Comparison of ENCODE assay signal across 8 mouse cellular contexts in the genomic region with DNA sequence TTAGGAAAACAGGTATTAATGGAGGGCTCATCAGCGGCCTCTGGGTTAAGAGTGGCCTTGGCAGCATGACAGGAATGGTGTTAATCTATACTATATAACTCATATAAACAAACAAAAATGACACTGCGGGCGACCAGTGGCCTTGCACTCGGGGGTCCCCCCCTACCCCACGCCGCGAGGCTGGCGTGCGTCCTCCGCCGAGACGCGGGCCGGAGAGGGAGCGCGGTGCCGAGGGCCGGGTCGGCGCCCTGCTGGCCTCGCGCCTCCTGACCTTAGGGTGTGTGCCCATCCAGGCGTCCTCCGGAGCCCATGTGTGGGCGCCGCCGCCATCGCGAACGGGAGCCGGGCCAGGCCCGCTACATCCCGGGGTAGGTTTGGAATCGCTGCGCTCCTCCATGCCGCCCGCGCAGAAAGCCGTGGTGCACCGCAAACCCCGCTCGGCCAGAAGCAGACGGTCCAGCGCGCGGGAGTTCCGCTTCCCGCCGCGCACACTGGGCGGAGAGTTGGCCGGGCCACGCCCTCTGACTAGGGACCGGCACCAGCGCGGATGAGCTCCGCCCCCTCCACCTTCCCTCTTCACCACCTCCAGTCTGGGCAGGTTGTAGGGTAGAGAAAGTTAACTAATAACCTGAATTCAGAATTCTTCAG. TPM values are rescaled to one million over a fixed set of nuclear protein-coding genes. Genes with fewer than 3 reads are reported as not detected.
DNase-seq lines count a peak whose midpoint lies in the region; ATAC-seq lines count a peak whose summit lies in the region.

TSS of gene Tsen15 (minus strand) at position 501 of the 648 bp plus-strand sequence.

- H3K27me3 ChIP-seq in megakaryocyte, embryonic 14.5 days (replicated peaks): peaks cover 9% of the 10 kb centered on the region

- H3K9me3 ChIP-seq in megakaryocyte, embryonic 14.5 days: no peaks in the 10 kb centered on the region

- peaks cover 9% of the 10 kb centered on the region for H3K4me1 ChIP-seq in megakaryocyte, embryonic 14.5 days

- DNase-seq in adrenal gland, adult (ENCODE audit: inconsistent age in 2 of 2, low spot score in 1 of 2): peak; percentile 88 to 96
- DNase-seq in embryo, embryonic 10.5 days (ENCODE audit: low spot score): peak; percentile 83
- DNase-seq in gastrocnemius, postnatal 14 days: peak; percentile 85
- DNase-seq in left cerebral cortex, adult 9 months (ENCODE audit: low spot score in 2 of 2): peak; percentile 55 to 86
- peak; percentile 84 to 86 for DNase-seq in right cerebral cortex, adult 2 months (ENCODE audit: low spot score in 2 of 2)
- DNase-seq in urinary bladder, postnatal 10 days (ENCODE audit: low spot score): peak; percentile 48

- intact Hi-C loops in gastrocnemius, postnatal 14 days (cut with DNase I; ENCODE audit: low total_unique reads): no loop called here

- peaks cover 17% of the 10 kb centered on the region for H3K36me3 ChIP-seq in megakaryocyte, embryonic 14.5 days (replicated peaks; ENCODE audit: low read length)

- peak; percentile 95 for ATAC-seq in inflammation-experienced regulatory T-cells, adult 6 months

- peak within 1 kb of the TSS; percentile 97 for H3K4me3 ChIP-seq in megakaryocyte, embryonic 14.5 days (replicated peaks)

RNA-seq across cellular contexts. Expression of gene Tsen15, which starts in this region (rescaled TPM):
- total RNA-seq in gastrocnemius, postnatal 14 days (2021): 10 to 100 TPM; 11.0 to 14.4 TPM
- polyA plus RNA-seq in inflammation-experienced regulatory T-cells, adult 6 months (2017; shearing (Covaris generic)): 10 to 100 TPM; 14.8 to 17.5 (median 15.4) TPM
- polyA plus RNA-seq in megakaryocyte, embryonic 14.5 days (2012; ENCODE audit: insufficient read depth, low replicate concordance): 27.0 and 43.7 TPM in 2 replicates

Comparison
In these comparisons a context has a peak if more than half of its experiments do, and no peak if none do; other contexts are left out.
1. Peak in every context shown above with its lines: DNase-seq, ATAC-seq and H3K4me3 ChIP-seq.